Mouse (Mus musculus): ENCODE data around the gene Nr2f1.
"Not testable (repeated sequence)": the region's sequence is repeated elsewhere in the genome, so short reads cannot be mapped to it uniquely, and the experiment has no call there.

The Nr2f1 gene

DNA sequence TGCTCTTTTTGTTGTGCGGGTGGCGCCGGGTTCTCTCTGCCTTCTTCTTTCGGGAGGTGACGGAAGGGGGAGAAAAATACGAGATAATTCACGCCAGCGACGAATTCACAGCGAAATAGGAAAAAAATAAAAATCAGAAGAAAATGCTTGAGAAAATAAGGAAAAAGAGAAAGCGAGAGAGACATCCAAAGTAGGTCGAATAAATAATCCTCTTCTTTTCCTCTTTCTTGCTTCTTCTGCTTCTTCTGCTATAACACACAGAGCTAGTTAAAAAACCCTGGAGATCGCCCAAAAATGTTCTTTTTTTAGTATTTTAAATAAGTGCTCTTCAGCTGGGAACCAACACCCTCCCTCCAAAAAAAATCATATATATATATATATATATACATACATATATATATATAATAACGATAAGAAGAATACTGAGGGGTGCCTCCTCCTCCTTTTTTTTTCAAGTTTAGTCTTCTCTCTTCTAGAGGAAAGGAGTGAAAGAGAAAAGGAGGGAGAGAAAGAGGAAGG, at the start of gene Nr2f1:
Gene Nr2f1 (minus strand): TSS at position 116 of the 519 bp plus-strand sequence.
- peak; percentile 57 for DNase-seq

DNA sequence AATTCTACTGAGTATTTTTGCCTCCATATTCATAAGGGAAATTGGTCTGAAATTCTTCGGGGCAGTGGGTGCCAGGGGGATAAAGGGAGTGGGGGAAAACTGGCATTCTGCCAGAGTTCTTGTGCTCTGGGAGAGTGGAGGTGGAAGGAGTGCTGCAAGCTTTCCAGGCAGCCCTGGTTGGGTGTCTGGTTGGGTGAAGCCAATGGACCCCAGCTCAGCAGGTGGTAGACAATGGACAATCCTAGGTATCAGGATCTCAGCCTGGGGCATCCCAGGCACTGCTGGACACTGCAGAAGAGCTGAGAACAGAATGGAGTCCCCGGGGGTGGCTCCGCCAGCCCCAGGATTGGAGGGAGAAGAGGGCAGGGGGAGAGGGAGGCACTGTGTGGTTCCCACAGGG, 22.1 kb upstream of the Nr2f1 start:
- DNase-seq: no peak

DNA sequence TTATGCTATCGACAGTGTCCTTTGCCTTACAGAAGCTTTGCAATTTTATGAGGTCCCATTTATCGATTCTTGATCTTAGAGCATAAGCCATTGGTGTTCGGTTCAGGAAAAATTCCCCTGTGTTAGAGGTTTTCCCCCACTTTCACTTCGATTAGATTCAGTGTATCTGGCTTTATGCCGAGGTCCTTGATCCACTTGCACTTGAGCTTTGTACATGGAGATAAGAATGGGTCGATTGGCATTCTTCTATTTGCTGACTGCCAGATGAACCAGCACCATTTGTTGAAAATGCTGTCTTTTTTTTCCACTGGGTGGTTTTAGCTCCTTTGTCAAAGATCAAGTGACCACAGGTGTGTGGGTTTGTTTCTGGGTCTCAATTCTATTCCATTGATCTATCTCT, 20.7 kb upstream of the Nr2f1 start:
- DNase-seq: not testable (repeated sequence)

- no peak for DNase-seq
Observed at GRCm38 (mm10) chr13:78215223-78215622, 15.7 kb upstream of the Nr2f1 start.

DNA sequence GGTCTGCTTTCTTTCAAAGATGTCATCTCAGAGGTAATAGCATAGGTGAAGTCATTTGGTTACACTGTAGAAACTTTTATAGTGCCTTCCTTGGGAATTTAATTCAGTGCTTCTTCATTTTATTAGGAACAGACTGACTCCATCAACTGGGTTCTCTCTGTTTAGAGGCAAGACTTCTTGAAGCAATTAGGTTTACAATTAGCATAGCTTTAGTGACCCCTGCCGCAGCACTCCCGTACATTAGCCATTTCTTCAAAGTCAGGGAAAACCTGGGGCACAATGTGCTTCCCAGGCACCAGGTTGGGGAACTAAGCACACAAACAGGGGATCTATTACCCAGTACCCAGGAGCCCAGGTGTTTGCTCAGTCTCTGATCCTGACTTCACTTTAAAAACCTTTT, 13.6 kb upstream of the Nr2f1 start:
- no peak for DNase-seq

DNA sequence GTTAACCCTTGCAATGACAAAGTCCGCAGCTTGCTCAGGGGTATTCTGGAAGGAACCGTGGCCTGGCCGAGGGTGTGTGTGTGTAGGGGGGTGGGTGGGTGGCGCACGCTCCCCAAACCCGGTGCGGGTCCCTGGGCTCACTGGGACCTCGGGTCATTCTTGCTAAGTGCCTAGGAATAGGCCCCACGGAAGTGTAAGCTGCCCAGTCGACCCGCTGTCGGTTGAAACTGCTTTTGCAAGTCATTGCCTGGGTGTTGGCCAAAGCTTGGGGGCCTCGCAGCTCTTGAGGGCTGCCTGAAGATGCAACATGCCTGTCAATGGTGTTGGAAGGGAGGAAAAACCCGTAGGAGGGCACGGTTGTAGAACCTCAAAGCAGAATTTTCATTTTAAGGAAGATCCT, 12.6 kb upstream of the Nr2f1 start:
- no peak for DNase-seq

GRCm38 (mm10) chr13:78211231-78212010, 11.9 kb upstream of the Nr2f1 start:
- peak; percentile 7 for DNase-seq

GRCm38 (mm10) chr13:78210748-78211089, 11.2 kb upstream of the Nr2f1 start:
- DNase-seq: peak; percentile 17

GRCm38 (mm10) chr13:78210029-78210747, 10.6 kb upstream of the Nr2f1 start:
- DNase-seq: peak; percentile 65

DNA sequence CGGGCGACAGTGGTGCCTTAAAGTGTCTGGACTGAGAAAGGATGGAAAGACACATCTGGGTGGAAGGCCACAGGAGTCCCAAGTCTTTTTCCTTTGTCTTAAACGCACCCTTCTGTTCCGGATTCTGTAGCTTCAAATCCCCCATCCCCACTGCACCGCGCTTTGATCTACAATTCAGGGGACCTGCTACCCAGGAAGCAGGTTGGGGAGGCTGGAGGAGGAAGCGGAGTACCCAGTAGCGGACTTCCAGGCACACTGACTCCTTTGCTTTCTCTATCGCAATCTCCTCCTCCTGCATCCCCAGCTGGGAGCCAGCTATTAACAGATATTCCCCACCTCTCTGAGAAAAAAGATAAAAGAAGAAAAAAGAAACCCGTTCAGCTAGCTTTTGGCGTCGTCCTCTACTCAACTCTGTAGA, 10.1 kb upstream of the Nr2f1 start:
- no peak for DNase-seq

- DNase-seq: peak; percentile 18
Observed at GRCm38 (mm10) chr13:78208689-78209410, 9.3 kb upstream of the Nr2f1 start.

- DNase-seq: peak; percentile 48
Observed at GRCm38 (mm10) chr13:78207796-78208645, 8.5 kb upstream of the Nr2f1 start.

DNA sequence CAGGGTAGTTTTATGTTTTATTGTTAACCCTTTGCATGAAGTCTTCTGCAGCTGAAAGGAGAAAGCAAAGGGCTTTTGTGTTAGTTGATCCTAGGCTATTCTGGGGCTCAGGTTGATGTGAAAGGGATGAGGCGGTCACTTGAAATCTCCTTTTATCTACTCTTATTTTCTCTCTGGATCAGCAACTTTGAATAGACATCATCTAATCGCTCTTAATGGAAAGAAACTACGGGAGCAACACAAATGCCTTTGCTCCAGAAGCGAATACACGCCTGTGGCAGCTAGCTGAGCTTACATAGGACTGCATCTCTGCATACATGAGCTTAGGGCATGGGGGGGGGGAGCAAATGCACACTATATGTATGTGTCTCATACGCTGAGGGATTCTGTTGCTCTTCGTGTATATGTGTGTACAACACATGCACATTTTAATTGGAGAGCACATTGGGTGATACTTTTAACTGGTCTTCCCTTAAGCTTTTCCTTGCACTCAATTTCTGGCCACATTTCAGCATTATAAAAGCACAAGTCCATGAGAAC, 7.4 kb upstream of the Nr2f1 start:
- DNase-seq: peak; percentile 15

DNA sequence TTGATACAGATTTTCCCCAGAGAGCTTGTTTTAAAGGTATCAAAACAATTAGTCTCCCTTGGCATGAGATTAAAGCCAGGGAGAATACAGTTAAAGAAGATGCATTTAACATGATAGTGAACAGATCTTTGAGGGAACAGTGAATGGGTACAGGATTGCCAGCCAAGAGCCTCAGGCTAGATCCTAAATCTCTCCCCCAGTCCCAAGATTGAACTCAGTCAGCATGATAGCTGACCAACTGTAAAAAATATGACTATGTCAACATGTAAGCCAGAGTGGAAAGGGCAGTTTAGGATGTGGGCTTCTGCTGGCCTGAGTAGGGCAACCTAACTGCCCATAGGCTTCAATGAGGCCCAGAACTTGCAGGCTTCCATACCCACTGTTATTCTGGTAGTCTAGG, 5.9 kb upstream of the Nr2f1 start:
- peak; percentile 13 for DNase-seq

DNA sequence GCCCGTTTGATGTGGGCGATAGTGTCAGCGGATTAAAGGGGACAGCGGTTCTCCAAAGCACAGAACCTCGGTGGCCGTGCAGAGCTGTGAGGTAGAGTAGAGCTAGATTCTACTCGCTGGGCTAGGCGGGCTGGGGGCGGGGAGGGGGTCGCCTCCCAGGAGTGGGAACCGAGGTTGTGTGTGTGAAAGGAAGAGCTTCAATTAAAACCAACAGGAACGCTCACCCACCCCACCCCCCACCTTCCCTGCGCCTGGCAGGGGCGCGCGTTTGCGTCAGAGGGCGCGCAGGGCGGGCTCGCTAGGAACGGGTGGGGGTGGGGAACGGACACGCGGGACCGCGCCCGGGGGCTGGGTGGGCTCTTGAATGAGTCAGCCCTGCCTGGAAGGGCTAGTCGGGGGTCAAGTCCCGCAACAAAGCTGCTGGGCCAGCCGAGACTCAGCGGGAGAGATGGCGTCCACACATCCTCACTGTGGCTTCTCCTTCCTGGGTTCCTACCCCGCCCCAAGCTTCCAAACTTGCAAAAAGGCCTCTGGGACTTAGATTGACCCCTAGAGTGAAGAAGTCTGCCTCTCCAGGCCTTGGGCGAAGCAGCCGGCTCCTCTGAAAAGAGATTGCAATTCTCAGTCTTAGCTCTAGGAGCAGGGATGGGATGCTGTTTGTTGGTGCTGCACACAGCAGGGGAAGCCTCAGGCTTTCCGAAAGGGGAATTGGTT, 3.9 kb upstream of the Nr2f1 start:
- DNase-seq: peak; percentile 83

DNA sequence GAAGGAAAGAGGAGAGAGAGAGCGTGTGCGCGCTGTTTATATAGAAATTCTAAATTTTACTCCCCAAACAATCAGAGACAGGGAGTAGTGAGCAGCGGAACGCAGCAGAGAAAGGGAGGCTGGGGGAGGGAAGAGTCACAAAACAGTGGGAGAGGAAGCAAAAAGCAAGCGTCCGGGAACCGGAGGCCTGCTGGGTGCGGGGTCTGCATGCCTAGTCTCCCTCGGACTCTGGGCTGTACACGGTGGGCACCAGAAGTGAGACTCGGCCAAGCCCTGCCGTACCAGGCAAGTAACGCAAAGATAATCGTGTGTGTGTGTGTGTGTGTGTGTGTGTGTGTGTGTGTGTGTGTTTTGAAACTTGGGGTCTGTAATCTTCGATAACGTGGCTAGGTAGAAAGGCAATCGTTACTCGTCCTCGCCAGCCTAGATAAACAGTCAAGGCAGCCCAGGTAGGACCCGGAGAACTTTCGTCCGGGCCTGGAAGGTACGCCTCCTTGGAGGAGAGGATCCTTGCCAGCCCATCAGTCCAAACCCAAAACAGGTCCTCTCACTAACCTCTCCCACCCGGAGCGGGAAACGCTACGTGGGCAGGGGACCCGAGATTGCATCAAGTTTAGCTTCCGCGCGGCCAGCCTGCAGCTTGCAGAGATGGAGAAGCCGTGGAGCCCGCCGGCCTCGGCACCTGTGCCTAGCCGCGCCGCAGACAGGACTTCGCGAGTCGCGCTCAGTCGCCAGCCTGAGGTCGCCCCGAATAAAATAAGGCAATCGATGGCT, 3.2 kb upstream of the Nr2f1 start:
- peak; percentile 76 for DNase-seq

GRCm38 (mm10) chr13:78201871-78202565, 2.5 kb upstream of the Nr2f1 start:
- DNase-seq: peak; percentile 58

- peak; percentile 95 for DNase-seq
Observed at GRCm38 (mm10) chr13:78200991-78201870, 1.7 kb upstream of the Nr2f1 start.

DNA sequence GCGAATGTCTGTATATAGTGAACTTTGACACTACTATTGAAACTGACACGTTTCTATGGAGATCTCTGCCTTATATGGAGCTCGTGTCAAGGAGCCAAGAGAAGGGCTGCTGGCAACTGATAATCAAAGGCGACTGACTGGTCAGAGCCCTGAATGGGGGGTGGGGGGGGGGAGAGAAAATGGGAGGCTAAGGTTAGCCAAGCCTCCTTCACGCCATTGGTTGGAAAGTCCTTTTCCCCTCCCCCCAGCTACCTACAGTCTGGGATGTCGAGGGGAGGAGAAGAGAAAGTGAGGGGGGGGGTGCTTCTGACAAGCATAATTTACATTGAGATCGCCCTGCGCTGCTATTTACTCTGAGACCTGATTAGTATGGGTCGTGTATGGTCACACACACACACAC, 850 bp upstream of the Nr2f1 start:
- DNase-seq: peak; percentile 89

Measured in cerebellum, adult 9-10 months (tissue).